Mouse (Mus musculus) forebrain, postnatal 0 days (tissue): ENCODE results near the gene Sytl5. TPM values are rescaled to one million over a fixed set of nuclear protein-coding genes. Genes with fewer than 3 reads are reported as not detected.
A peak's percentile ranks its signal among the peaks of the same experiment; 100 is the strongest.

Experiments
- ATAC-seq: fragments of 200-750 bp; cut with Nextera tagmentation; 2 replicates; pipeline ENCODE4 v1.8.0; 2017; ENCODE audit warnings: mild to moderate bottlenecking, moderate library complexity
- DNase-seq: peaks from one replicate; pipeline ENCODE4 v3.0.0-alpha.2; 2015
- H3K27ac ChIP-seq: fragments of 300-500 bp; sonication (generic); 2 replicates; pipeline ENCODE4 v1.5.1; 2014; ENCODE audit warnings: low read depth, mild to moderate bottlenecking, antibody characterized with exemption, low read length, moderate library complexity, mixed read lengths
- H3K27me3 ChIP-seq: fragments of 300-500 bp; sonication (generic); 2 replicates; pipeline ENCODE4 v1.6.1; 2014; ENCODE audit warnings: mild to moderate bottlenecking, low read length, mixed read lengths; ENCODE audit not compliant: insufficient read depth
- H3K36me3 ChIP-seq: fragments of 300-500 bp; sonication (generic); 2 replicates; pipeline ENCODE4 v1.6.1; 2014; ENCODE audit warnings: mild to moderate bottlenecking, moderate library complexity; ENCODE audit not compliant: insufficient read depth
- H3K4me1 ChIP-seq: fragments of 300-500 bp; sonication (generic); 2 replicates; pipeline ENCODE4 v1.6.1; 2014; ENCODE audit warnings: antibody characterized with exemption; ENCODE audit not compliant: insufficient read depth
- H3K4me2 ChIP-seq: fragments of 300-500 bp; sonication (generic); 2 replicates; pipeline ENCODE4 v1.6.1; 2014; ENCODE audit warnings: low read depth, mild to moderate bottlenecking, moderate library complexity
- H3K4me3 ChIP-seq: fragments of 300-500 bp; sonication (generic); 2 replicates; pipeline ENCODE4 v1.5.1; 2014; ENCODE audit warnings: low read depth, low read length, mixed read lengths
- H3K9ac ChIP-seq: fragments of 300-500 bp; sonication (generic); 2 replicates; pipeline ENCODE4 v1.6.1; 2014; ENCODE audit warnings: mild to moderate bottlenecking
- H3K9me3 ChIP-seq: fragments of 300-500 bp; sonication (generic); 2 replicates; pipeline ENCODE4 v1.6.1; 2016; ENCODE audit warnings: low read length
- CTCF ChIP-seq: sonication (generic); IDR thresholded peaks from 2 replicates; pipeline ENCODE4 v1.5.1; 2016; ENCODE audit warnings: antibody characterized with exemption, control low read depth, low read depth
- WGBS: fragments of 180-500 bp; shearing (Covaris S2); extraction: QIAGEN DNeasy Blood & Tissue Kit; methylation state at CpG from one replicate; pipeline ENCODE4 v1.1.7; 2014; 5-methylcytosine and 5-hydroxymethylcytosine counted together
- polyA plus RNA-seq: library from polyadenylated mRNA; unstranded; fragments of >200 nt; fragmentation: Nextera tagmentation; extraction: Ambion mirVana; gene quantifications from 2 replicates; pipeline ENCODE4 v1.2.1, GENCODE M21; 2015
- total RNA-seq: library from RNA; depleted of rRNA; stranded (reverse); fragments of >200 nt; gene quantifications from 2 replicates; pipeline ENCODE4 v1.2.3, GENCODE M21; 2014; rRNA removed

Sytl5 gene
- total and polyA plus RNA-seq, 2 experiments from 2014 or later = 0.52 to 2.3 TPM

DNA sequence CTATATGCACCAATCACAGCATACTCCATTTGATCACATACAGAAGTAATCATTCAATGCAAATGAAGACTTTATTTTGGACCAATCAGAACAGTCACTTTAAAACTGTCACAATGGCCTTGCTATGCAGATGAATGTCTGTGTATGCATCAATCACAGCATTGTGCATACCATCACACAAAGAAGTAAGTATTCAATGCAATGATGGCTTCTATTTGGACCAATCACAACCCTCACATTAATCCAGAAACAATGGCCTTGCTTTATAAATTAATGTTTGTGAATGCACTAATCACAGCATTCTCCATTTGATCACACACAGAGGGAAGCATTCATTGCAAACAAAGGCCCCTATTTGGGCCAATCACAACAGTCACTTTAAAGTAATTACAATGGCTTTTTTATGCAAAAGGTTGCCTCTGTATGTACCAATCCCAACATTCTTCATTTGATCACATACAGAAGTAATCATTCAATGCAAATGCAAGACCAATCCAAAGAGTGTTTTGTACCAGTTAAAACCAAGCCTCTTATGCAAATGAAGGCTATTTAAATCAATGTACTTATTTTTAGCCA lies 98.8 kb downstream of the Sytl5 start:
- no peaks in the 10 kb centered on the region for H3K36me3 ChIP-seq
- ATAC-seq (no peak; the same call in 1 of the 2 replicates), DNase-seq (peak; percentile 0)
- H3K4me3 ChIP-seq = no peak overlapping the region
- H3K4me1 ChIP-seq = no peaks in the 10 kb centered on the region
- no peak overlapping the region for H3K4me2 ChIP-seq
- no peak overlapping the region for H3K9ac ChIP-seq
- TF ChIP-seq CTCF = no peak
- no peak overlapping the region for H3K27ac ChIP-seq
- no peaks in the 10 kb centered on the region for H3K27me3 ChIP-seq
- H3K9me3 ChIP-seq = no peaks in the 10 kb centered on the region

- no peaks in the 10 kb centered on the region for H3K27me3 ChIP-seq
- whole genome bisulfite sequencing = 80% methylated on average over 1 of the region's 1 CpGs
- DNase-seq = no peak
- no peak overlapping the region for H3K27ac ChIP-seq
- H3K4me2 ChIP-seq = no peak overlapping the region
- no peak for TF ChIP-seq CTCF
- H3K36me3 ChIP-seq = no peaks in the 10 kb centered on the region
- no peaks in the 10 kb centered on the region for H3K9me3 ChIP-seq
- no peak overlapping the region for H3K4me3 ChIP-seq
- H3K4me1 ChIP-seq = no peaks in the 10 kb centered on the region
- H3K9ac ChIP-seq = no peak overlapping the region
- ATAC-seq = no peak
Observed at GRCm38 (mm10) chrX:10000718-10001117, 115.3 kb downstream of the Sytl5 start.

DNA sequence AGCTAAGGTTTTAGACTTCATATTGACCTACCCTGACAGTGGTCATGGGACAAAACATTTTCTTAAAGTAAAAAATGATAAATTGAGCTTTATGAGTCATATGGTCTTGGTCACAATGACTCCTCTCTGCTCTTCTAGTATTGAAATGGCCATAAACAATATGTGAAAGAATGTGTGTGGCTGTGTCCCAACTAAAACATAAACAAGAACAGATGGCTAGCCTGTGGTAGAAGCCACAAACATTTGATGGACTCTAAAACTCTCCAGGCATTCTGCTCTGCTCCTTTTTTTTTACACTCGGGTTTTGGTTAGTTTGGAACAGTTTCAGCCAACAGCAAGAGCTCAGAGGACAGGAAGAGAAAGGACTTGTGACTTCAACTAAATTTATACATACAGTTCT lies 120.5 kb downstream of the Sytl5 start:
- no peak for TF ChIP-seq CTCF
- Histone ChIP-seq H3K4me2 (no peak overlapping the region), H3K4me3 (no peak overlapping the region), H3K4me1 (no peaks in the 10 kb centered on the region), H3K27ac (no peak overlapping the region), H3K9ac (no peak overlapping the region), H3K36me3 (no peaks in the 10 kb centered on the region), H3K9me3 (no peaks in the 10 kb centered on the region), H3K27me3 (no peaks in the 10 kb centered on the region)
- DNase-seq (no peak), ATAC-seq (no peak)
- 46% methylated on average over 1 of the region's 1 CpGs for WGBS

- H3K27me3 ChIP-seq = no peaks in the 10 kb centered on the region
- no peak for TF ChIP-seq CTCF
- DNase-seq (no peak), ATAC-seq (no peak; the same call in 1 of the 2 replicates)
- no peak overlapping the region for H3K4me3 ChIP-seq
- H3K4me2 ChIP-seq = no peak overlapping the region
- no peak overlapping the region for H3K9ac ChIP-seq
- H3K27ac ChIP-seq = no peak overlapping the region
- WGBS = 64% methylated on average over 1 of the region's 1 CpGs
- no peaks in the 10 kb centered on the region for H3K36me3 ChIP-seq
- H3K4me1 ChIP-seq = no peaks in the 10 kb centered on the region
- H3K9me3 ChIP-seq = no peaks in the 10 kb centered on the region
Observed at GRCm38 (mm10) chrX:10007675-10008270, 122.4 kb downstream of the Sytl5 start.

DNA sequence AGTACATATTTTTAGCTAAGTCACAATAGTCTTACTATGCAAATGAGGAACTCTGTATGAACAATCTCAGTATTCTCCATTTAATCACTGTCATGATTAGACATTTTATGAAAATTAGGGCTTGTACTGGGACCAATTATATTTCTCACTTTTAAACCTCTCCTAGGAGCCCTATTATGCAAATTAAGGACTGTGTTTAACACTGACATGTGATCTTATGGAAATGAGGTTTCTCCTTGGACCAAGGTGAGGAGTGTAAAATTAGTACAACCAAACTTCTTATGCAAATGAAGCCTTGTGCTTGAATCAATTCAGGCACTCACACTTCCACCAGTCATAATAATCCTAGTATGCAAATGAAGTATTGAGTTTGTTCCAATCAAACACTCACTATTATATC lies 124.8 kb downstream of the Sytl5 start:
- Histone ChIP-seq H3K4me1 (no peaks in the 10 kb centered on the region), H3K9ac (no peak overlapping the region), H3K4me3 (no peak overlapping the region), H3K27me3 (no peaks in the 10 kb centered on the region), H3K27ac (no peak overlapping the region), H3K36me3 (no peaks in the 10 kb centered on the region), H3K4me2 (no peak overlapping the region), H3K9me3 (no peaks in the 10 kb centered on the region)
- DNase-seq (no peak), ATAC-seq (peak; percentile 68; the same call in 1 of the 2 replicates)
- no peak for TF ChIP-seq CTCF

DNA sequence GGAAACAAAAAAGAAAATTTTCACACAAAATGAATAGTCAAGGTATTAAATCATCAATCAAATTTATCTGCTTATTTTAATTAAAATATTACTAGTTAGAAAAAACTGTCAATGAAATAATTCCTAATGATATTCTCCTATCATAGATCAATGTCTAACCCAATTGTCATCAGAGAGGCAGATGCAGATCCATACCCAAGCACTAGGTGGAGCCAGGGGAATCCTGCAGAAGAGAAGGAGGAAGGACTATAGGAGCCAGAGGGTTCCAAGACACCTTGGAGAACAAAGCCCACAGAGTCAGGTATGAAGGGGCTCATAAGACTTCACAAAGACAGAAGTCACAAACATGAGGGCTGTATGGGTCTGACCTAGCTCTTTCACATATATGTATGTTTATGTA lies 149.2 kb downstream of the Sytl5 start:
- Histone ChIP-seq H3K4me1 (no peaks in the 10 kb centered on the region), H3K9me3 (no peaks in the 10 kb centered on the region), H3K27ac (no peak overlapping the region), H3K27me3 (no peaks in the 10 kb centered on the region), H3K9ac (no peak overlapping the region), H3K4me3 (no peak overlapping the region), H3K36me3 (no peaks in the 10 kb centered on the region), H3K4me2 (no peak overlapping the region)
- DNase-seq (no peak), ATAC-seq (no peak)
- 0 out of 2 replicates have a peak, but pooled peaks have one; percentile 15 for TF ChIP-seq CTCF

Other genes with a start within 250 kb of the Sytl5 start
- gene Dynlt3, start 222.6 kb upstream of the Sytl5 start, total RNA-seq = 69.4 and 69.9 TPM in 2 replicates
- 74.4 and 76.5 TPM in 2 replicates for gene Dynlt3, start 222.6 kb upstream of the Sytl5 start, polyA plus RNA-seq
- not detected in 2 replicates for gene Hypm, start 38.7 kb upstream of the Sytl5 start, total RNA-seq
- gene Hypm, start 38.7 kb upstream of the Sytl5 start, polyA plus RNA-seq = not detected in 2 replicates
- gene H2al3, start 35.9 kb upstream of the Sytl5 start, total RNA-seq = not detected in 2 replicates
- not detected in 2 replicates for gene H2al3, start 35.9 kb upstream of the Sytl5 start, polyA plus RNA-seq
- 2.2 and 5.3 TPM in 2 replicates for gene Srpx, start 232.1 kb downstream of the Sytl5 start, total RNA-seq
- gene Srpx, start 232.1 kb downstream of the Sytl5 start, polyA plus RNA-seq = 3.3 and 3.5 TPM in 2 replicates